Mouse (Mus musculus) forebrain, embryonic 15.5 days (tissue): ENCODE data around the gene Myom1. TPM values are rescaled to one million over a fixed set of nuclear protein-coding genes. Genes with fewer than 3 reads are reported as not detected.

Source experiments
- ATAC-seq: fragments of 200-750 bp; cut with Nextera tagmentation; replicated peaks from 2 replicates; pipeline ENCODE4 v1.8.0; 2017; ENCODE audit warnings: mild to moderate bottlenecking, moderate TSS enrichment, moderate library complexity
- H3K27ac ChIP-seq: fragments of 300-500 bp; sonication (generic); replicated peaks from 2 replicates; pipeline ENCODE4 v1.5.1; 2015; ENCODE audit warnings: mild to moderate bottlenecking, inconsistent platforms
- H3K27me3 ChIP-seq: fragments of 300-500 bp; sonication (generic); 2 replicates; pipeline ENCODE4 v1.6.1; 2015; ENCODE audit warnings: inconsistent platforms
- H3K36me3 ChIP-seq: fragments of 300-500 bp; sonication (generic); 2 replicates; pipeline ENCODE4 v1.6.1; 2015; ENCODE audit warnings: mild to moderate bottlenecking, inconsistent platforms
- H3K4me1 ChIP-seq: fragments of 300-500 bp; sonication (generic); 2 replicates; pipeline ENCODE4 v1.6.1; 2015; ENCODE audit warnings: inconsistent platforms
- H3K4me2 ChIP-seq: fragments of 300-500 bp; sonication (generic); replicated peaks from 2 replicates; pipeline ENCODE4 v1.6.1; 2015; ENCODE audit warnings: mild to moderate bottlenecking, inconsistent platforms
- H3K4me3 ChIP-seq: fragments of 300-500 bp; sonication (generic); 2 replicates; pipeline ENCODE4 v1.5.1; 2015; ENCODE audit warnings: mild to moderate bottlenecking, inconsistent platforms
- H3K9ac ChIP-seq: fragments of 300-500 bp; sonication (generic); replicated peaks from 2 replicates; pipeline ENCODE4 v1.6.1; 2015; ENCODE audit warnings: mild to moderate bottlenecking, inconsistent platforms
- H3K9me3 ChIP-seq: fragments of 300-500 bp; sonication (generic); 2 replicates; pipeline ENCODE4 v1.6.1; 2016; ENCODE audit warnings: inconsistent platforms
- WGBS: fragments of 180-500 bp; shearing (Covaris S2); methylation state at CpG from one replicate; pipeline ENCODE4 v1.1.7; 2015; ENCODE audit warnings: mixed read lengths; 5-methylcytosine and 5-hydroxymethylcytosine counted together
- polyA plus RNA-seq: library from polyadenylated mRNA; unstranded; fragments of >200 nt; fragmentation: Nextera tagmentation; extraction: Ambion mirVana; gene quantifications from 2 replicates; pipeline ENCODE4 v1.2.1, GENCODE M21; 2015

Myom1 gene
- polyA plus RNA-seq, 1 experiment from 2014 or later = 1.7 TPM

GRCm38 (mm10) chr17:70985501-70986354 lies 16.7 kb upstream of the Myom1 start:
- H3K4me1 ChIP-seq = peaks cover 20% of the 10 kb centered on the region
- no peaks in the 10 kb centered on the region for H3K9me3 ChIP-seq
- no peaks in the 10 kb centered on the region for H3K27me3 ChIP-seq
- peaks cover 26% of the 10 kb centered on the region for H3K36me3 ChIP-seq
- H3K4me3 ChIP-seq = no peak overlapping the region
- H3K9ac ChIP-seq = no peak overlapping the region
- 90% methylated on average over 15 of the region's 15 CpGs for WGBS
- no peak overlapping the region for H3K27ac ChIP-seq
- no peak overlapping the region for H3K4me2 ChIP-seq
- ATAC-seq = no peak

DNA sequence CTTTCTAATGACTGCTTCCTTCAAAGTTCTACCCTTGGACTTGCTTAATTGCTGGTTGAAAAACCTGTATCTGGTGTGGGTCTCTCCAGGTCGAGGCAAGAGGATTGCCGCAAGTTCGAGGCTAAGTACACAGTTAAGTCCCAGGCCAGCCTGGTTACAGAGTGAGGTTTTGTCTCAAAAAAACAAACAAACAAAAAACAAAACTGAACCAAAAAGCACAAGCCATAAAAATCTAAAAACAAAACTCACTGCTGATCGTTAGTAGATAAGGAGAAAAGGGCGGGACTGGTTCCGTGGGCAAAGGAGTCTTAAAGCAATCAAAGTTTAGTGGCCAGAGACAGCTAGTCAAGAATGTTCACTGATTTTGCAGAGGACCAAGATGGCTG lies 16.1 kb upstream of the Myom1 start:
- Histone ChIP-seq H3K9me3 (no peaks in the 10 kb centered on the region), H3K9ac (no peak overlapping the region), H3K4me1 (peaks cover 25% of the 10 kb centered on the region), H3K4me2 (no peak overlapping the region), H3K27ac (no peak overlapping the region), H3K27me3 (no peaks in the 10 kb centered on the region), H3K4me3 (no peak overlapping the region), H3K36me3 (peaks cover 23% of the 10 kb centered on the region)
- WGBS = 93% methylated on average over 6 of the region's 6 CpGs
- no peak for ATAC-seq

DNA sequence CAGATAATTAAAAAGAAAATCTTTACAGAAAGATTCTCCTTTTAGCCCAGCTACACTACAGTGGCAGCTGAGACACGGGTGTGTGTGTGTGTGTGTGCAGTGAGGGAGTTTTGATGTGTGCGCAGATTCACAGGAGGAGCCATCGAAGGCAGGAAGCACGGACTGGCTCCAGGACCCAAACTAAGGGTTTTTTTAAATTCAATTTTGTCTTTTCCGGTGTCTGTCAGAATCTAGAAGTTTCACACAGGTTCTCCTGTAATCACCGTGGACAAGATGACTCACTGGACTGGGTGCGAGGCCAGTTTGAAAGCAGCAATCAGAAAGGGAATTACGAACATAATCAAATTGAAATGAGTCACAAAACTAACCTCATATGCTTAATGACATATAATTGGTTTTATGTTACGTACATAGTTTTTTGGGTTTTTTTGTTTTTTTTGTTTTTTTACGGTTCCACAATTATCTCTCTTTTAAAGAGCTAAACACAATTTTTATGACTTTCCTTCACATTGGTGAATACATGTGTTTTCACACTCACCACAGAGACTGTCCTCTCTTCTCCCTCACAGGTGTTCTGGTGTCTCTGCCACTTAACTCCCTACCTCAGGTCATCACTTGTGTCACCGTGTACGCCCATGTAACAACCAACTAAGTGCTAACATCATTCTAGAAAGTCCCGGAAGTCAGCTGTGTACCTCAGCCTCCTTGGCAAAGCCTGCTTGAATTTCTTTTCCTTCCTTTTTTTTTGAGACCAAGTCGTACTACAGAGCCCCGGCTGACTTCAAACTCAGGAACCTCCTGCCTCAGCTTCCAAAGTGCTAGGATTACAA lies 15.4 kb upstream of the Myom1 start:
- H3K9me3 ChIP-seq = no peaks in the 10 kb centered on the region
- no peak overlapping the region for H3K27ac ChIP-seq
- H3K4me2 ChIP-seq = no peak overlapping the region
- 90% methylated on average over 15 of the region's 15 CpGs for WGBS
- H3K4me3 ChIP-seq = no peak overlapping the region
- peaks cover 29% of the 10 kb centered on the region for H3K4me1 ChIP-seq
- no peak for ATAC-seq
- no peak overlapping the region for H3K9ac ChIP-seq
- peaks cover 16% of the 10 kb centered on the region; the same call in 1 of the 2 replicates for H3K36me3 ChIP-seq
- H3K27me3 ChIP-seq = no peaks in the 10 kb centered on the region

DNA sequence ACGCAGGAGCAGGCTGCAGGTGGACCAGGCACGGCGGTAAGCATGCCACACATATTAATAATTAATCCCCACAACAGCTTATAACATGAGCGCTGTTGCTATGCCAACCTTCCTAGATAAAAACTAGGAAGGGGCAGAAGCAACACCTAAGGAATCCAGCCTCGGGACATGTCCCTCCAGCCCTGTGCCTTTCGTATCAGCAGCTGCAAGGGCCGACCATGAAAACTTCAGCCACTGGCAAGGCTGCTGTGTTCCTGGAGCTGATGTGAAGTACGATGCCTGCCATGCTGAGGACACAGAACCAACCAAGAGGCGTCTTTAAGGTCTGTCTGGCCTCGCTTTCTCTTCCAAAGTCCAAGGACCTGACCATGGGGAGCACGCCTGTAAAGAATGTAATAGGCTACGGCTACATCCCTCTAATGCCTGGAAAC lies 14.1 kb upstream of the Myom1 start:
- no peak overlapping the region for H3K4me3 ChIP-seq
- H3K4me2 ChIP-seq = no peak overlapping the region

GRCm38 (mm10) chr17:70989430-70989829 lies 13.0 kb upstream of the Myom1 start:
- ATAC-seq = no peak
- peak overlapping the region; percentile 88 for H3K9ac ChIP-seq
- H3K4me2 ChIP-seq = peak overlapping the region; percentile 46
- WGBS = 38% methylated on average over 8 of the region's 8 CpGs
- H3K27ac ChIP-seq = no peak overlapping the region
- H3K9me3 ChIP-seq = no peaks in the 10 kb centered on the region
- peak overlapping the region; percentile 84 for H3K4me3 ChIP-seq
- no peaks in the 10 kb centered on the region for H3K27me3 ChIP-seq
- peaks cover 29% of the 10 kb centered on the region for H3K4me1 ChIP-seq
- 0 out of 2 replicates have a peak, but pooled peaks cover 6% of the 10 kb centered on the region for H3K36me3 ChIP-seq

More for the DNA sequence above, 14.1 kb upstream of the Myom1 start:
- Histone ChIP-seq H3K9me3 (no peaks in the 10 kb centered on the region), H3K36me3 (0 out of 2 replicates have a peak, but pooled peaks cover 6% of the 10 kb centered on the region), H3K4me1 (peaks cover 29% of the 10 kb centered on the region), H3K27ac (no peak overlapping the region), H3K9ac (no peak overlapping the region), H3K27me3 (no peaks in the 10 kb centered on the region)
- no peak for ATAC-seq
- 93% methylated on average over 12 of the region's 12 CpGs for WGBS

DNA sequence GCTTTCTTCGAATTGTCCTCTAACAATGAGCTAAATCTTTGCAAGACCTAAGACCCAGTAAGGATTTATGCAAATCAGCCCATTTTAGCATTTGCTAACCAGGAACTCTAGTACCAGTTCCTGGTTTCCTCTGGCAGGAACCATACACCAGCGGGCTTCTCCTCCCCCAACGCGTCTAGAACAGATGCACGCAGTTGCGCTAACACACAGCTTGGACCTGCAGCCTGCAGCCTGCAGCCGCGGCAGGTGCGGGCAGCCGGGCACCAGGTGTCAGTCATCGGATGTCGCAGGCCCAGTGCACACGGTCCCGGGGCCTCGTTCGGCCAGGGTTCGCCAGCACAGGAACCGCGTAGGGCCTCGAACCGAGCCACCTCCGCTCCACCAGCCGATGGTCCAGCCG lies 12.4 kb upstream of the Myom1 start:
- H3K9ac ChIP-seq = peak overlapping the region; percentile 88
- 1% methylated on average over 24 of the region's 24 CpGs for WGBS
- H3K4me1 ChIP-seq = peaks cover 29% of the 10 kb centered on the region
- H3K4me2 ChIP-seq = peak overlapping the region; percentile 46
- H3K27ac ChIP-seq = peak overlapping the region; percentile 92
- H3K9me3 ChIP-seq = no peaks in the 10 kb centered on the region
- ATAC-seq = peak; percentile 84
- H3K4me3 ChIP-seq = peak overlapping the region; percentile 84
- no peaks in the 10 kb centered on the region for H3K27me3 ChIP-seq
- H3K36me3 ChIP-seq = 0 out of 2 replicates have a peak, but pooled peaks cover 6% of the 10 kb centered on the region

DNA sequence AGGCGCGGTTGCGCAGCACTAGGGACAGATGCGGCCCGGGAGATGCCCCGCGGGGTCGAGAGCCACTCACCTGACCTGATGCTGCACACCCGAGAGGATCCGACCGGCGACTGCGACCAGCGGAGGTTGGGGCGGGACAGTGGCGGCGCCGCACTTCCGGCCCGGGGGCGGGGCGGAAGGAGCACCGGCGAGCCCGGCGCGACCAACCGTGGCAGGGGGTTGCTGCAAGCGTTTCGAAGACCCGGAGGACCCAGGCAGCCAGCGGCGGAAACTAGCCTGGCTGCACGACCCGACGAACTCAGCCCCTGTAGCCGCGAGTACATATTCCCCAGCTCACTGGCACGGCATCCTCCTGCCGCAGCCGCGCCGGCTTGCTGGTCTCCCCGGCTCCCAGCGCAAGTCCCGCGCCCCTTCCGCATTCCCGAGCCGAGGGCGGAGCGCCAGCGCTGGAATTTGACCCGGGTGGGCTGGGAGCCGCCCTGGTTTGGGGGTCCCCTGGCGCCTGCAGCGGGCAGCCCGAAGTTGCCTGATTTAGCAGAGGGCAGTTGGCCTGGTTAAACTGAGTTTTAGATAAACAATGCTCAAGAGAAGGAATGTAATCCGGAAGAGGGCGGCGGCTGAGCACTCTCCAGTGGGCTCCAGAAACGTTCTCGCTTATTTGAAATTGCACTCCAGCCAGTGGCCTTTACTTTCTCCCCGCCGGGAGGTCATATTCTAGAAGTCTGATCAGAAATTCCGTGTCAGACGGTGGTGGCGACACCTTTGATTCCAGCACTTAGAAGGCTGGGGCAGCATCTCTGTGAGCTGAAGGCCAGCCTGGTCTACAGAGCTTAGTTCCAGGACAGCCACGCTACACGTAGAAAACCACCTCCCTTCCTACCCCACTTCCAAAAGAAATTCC lies 11.8 kb upstream of the Myom1 start:
- peak; percentile 96 for ATAC-seq
- Histone ChIP-seq H3K4me1 (peaks cover 29% of the 10 kb centered on the region), H3K27me3 (no peaks in the 10 kb centered on the region), H3K4me2 (peak overlapping the region; percentile 46), H3K9me3 (no peaks in the 10 kb centered on the region), H3K4me3 (peak overlapping the region; percentile 84), H3K36me3 (peaks cover 7% of the 10 kb centered on the region; the same call in 1 of the 2 replicates), H3K27ac (peak overlapping the region; percentile 92), H3K9ac (peak overlapping the region; percentile 88)
- under 1% methylated on average over 70 of the region's 70 CpGs for WGBS

GRCm38 (mm10) chr17:70991706-70992625 lies 10.5 kb upstream of the Myom1 start:
- no peak overlapping the region for H3K27ac ChIP-seq
- no peak for ATAC-seq
- H3K27me3 ChIP-seq = no peaks in the 10 kb centered on the region
- WGBS = 84% methylated on average over 16 of the region's 16 CpGs
- no peak overlapping the region for H3K9ac ChIP-seq
- H3K36me3 ChIP-seq = peaks cover 3% of the 10 kb centered on the region; the same call in 1 of the 2 replicates
- H3K4me3 ChIP-seq = 0 out of 2 replicates have a peak overlapping the region, but pooled peaks have one; percentile 84
- H3K9me3 ChIP-seq = no peaks in the 10 kb centered on the region
- H3K4me1 ChIP-seq = peaks cover 29% of the 10 kb centered on the region
- no peak overlapping the region for H3K4me2 ChIP-seq

GRCm38 (mm10) chr17:70992662-70993061 lies 9.8 kb upstream of the Myom1 start:
- WGBS = 69% methylated on average over 9 of the region's 9 CpGs
- H3K4me1 ChIP-seq = peaks cover 28% of the 10 kb centered on the region

DNA sequence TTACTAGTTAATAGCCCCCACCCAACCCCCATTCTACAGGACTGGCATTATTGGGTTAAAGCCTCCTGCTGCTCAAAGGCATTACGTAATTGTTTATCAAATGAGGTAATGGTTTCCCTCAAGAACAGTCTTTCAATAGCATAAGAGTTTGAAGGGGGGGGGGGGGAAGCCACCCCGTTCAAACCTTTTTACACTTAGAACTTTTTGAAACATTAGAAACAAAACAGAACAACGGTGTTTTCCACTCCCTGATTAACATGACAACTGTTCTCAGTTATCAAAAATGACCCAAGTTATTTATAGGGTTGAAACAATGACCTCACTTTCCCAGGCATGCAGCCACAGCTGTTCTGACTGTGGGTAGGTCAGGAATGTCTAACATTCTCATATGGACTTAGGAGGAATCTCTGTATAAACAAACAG lies 9.0 kb upstream of the Myom1 start:
- H3K9ac ChIP-seq = no peak overlapping the region
- WGBS = 7% methylated on average over 3 of the region's 3 CpGs
- peaks cover 3% of the 10 kb centered on the region; the same call in 1 of the 2 replicates for H3K36me3 ChIP-seq
- no peaks in the 10 kb centered on the region for H3K27me3 ChIP-seq
- no peak overlapping the region for H3K27ac ChIP-seq
- no peak overlapping the region for H3K4me2 ChIP-seq
- no peaks in the 10 kb centered on the region for H3K9me3 ChIP-seq
- H3K4me1 ChIP-seq = peaks cover 21% of the 10 kb centered on the region
- no peak overlapping the region for H3K4me3 ChIP-seq
- no peak for ATAC-seq

More at GRCm38 (mm10) chr17:70992662-70993061, 9.8 kb upstream of the Myom1 start:
- H3K27ac ChIP-seq = no peak overlapping the region
- H3K4me2 ChIP-seq = no peak overlapping the region
- peaks cover 3% of the 10 kb centered on the region; the same call in 1 of the 2 replicates for H3K36me3 ChIP-seq
- no peak overlapping the region for H3K9ac ChIP-seq
- H3K27me3 ChIP-seq = no peaks in the 10 kb centered on the region
- no peak for ATAC-seq
- no peak overlapping the region for H3K4me3 ChIP-seq
- H3K9me3 ChIP-seq = no peaks in the 10 kb centered on the region
